Mouse (Mus musculus) lung, postnatal 0 days (tissue): ENCODE results near the gene Gm6993.

Source experiments
- CTCF ChIP-seq: IDR thresholded peaks from 2 replicates; pipeline ENCODE4 v1.5.1; 2016; ENCODE audit warnings: antibody characterized with exemption, mild to moderate bottlenecking
- EP300 ChIP-seq: IDR thresholded peaks from 2 replicates; pipeline ENCODE4 v1.6.1; 2016; ENCODE audit warnings: antibody characterized with exemption, mild to moderate bottlenecking, control low read depth

DNA sequence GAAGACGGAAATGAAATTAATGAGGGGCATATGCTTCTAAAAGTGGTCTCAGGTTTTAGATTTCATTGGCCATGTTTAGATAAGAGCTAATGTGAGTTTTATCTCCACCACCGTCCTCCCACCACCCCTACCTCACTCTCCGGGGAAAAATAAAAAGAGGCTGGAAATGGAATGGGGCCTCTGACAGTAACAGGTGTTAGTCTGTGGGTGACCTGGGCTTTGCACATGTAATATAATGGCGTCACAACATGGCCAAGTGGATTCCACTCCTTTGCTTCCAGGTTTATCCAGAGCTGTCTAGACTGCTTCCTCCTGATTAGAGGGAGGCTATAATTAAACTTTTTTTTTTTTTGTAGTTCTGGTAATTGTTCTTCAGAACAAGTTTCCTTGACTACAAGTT lies 26.8 kb downstream of the Gm6993 start:
- TF ChIP-seq CTCF (no peak), EP300 (no peak)
